ENCODE assay signal across 8 mouse cellular contexts in the genomic region with DNA sequence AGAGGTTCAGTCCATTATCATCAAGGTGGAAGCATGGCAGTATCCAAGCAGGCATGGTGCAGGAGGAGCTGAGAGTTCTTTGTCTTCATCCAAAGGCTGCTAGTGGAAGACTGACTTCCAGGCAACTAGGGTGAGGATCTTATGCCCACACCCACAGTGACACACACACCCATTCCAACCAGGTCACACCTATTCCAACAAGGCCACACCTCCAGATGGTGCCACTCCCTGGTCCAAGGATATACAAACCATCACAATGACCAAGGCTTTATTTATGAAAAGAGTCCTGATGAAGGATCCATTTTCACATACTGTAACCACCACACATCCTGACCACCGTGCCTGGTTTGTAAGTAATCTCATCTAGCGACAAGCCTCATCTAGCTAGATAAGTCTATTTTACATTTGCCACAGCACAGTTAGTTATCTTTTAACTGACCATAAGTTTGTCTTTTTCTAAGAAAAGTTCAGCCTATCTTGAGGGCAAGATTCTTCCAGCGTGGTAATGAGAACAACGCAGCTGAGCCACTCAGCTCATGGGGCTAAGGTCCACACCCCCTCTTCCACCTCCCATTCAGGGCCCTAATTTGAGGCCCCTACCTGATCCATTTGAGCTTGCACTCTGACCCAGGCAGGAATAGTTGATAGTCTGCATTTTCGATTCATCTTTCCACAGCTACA. TPM values are rescaled to one million over a fixed set of nuclear protein-coding genes. Genes with fewer than 3 reads are reported as not detected.
DNase-seq lines count a peak whose midpoint lies in the region; ATAC-seq and TF ChIP-seq lines count a peak whose summit lies in the region.
"Not testable (repeated sequence)": the region's sequence is repeated elsewhere in the genome, so short reads cannot be mapped to it uniquely, and the experiment has no call there.

No protein-coding gene starts in this region.

- H3K79me2 ChIP-seq in MEL (ENCODE audit: control insufficient read depth, insufficient read depth, low read length, poor library complexity) = peaks cover 36% of the 10 kb centered on the region

- TF ChIP-seq RAD21 in MEL (IDR thresholded peaks at IDR 0.05; ENCODE audit: low read depth, low read length) = not testable (repeated sequence)

- H3K4me1 ChIP-seq in MEL (ENCODE audit: control insufficient read depth in 1 of 2, insufficient read depth in 2 of 2, low read length in 2 of 2) = peaks cover 37 to 39% of the 10 kb centered on the region in 2 experiments
- peaks cover 67% of the 10 kb centered on the region for H3K4me1 ChIP-seq in forebrain, embryonic 13.5 days
- H3K4me1 ChIP-seq in kidney, postnatal 0 days (replicated peaks; ENCODE audit: insufficient read depth, low read length) = not testable (repeated sequence)
- peaks cover 96% of the 10 kb centered on the region for H3K4me1 ChIP-seq in liver, embryonic 13.5 days (replicated peaks)
- peaks cover 22% of the 10 kb centered on the region for H3K4me1 ChIP-seq in lung, embryonic 14.5 days (ENCODE audit: insufficient read depth)
- H3K4me1 ChIP-seq in spleen, adult 2 months (ENCODE audit: control insufficient read depth, insufficient read depth, insufficient read length) = peaks cover 22% of the 10 kb centered on the region; the same call in 1 of the 2 replicates

- H3K36me3 ChIP-seq in MEL (ENCODE audit: control insufficient read depth in 1 of 2, insufficient read depth in 2 of 2, low read length in 2 of 2) = peaks cover 0 to 48% of the 10 kb centered on the region in 2 experiments; a peak in 2 of 4 replicates
- not testable (repeated sequence) for H3K36me3 ChIP-seq in forebrain, embryonic 13.5 days (ENCODE audit: poor library complexity, severe bottlenecking); kidney, postnatal 0 days (ENCODE audit: insufficient read depth, low read length); lung, embryonic 14.5 days (ENCODE audit: insufficient read depth); spleen, adult 2 months (ENCODE audit: control insufficient read depth, insufficient read depth, low read length)
- peaks cover 33% of the 10 kb centered on the region for H3K36me3 ChIP-seq in liver, embryonic 13.5 days

- H3K27me3 ChIP-seq in MEL (ENCODE audit: control insufficient read depth in 1 of 2, insufficient read depth in 2 of 2, low read length in 2 of 2); forebrain, embryonic 13.5 days; kidney, postnatal 0 days (ENCODE audit: insufficient read depth, low read length); liver, embryonic 13.5 days; lung, embryonic 14.5 days (ENCODE audit: insufficient read depth, low read length); spleen, adult 2 months (ENCODE audit: control insufficient read depth, insufficient read depth, low read length): not testable (repeated sequence)

- peak overlapping the region; percentile 2; the same call in 1 of the 2 replicates for H3K27ac ChIP-seq in MEL (ENCODE audit: control insufficient read depth, low read depth, low read length)
- H3K27ac ChIP-seq in forebrain, embryonic 13.5 days = peak overlapping the region; percentile 79; the same call in 1 of the 2 replicates
- H3K27ac ChIP-seq in kidney, postnatal 0 days = 0 out of 2 replicates have a peak overlapping the region, but pooled peaks have one; percentile 5
- H3K27ac ChIP-seq in liver, embryonic 13.5 days = peak overlapping the region; percentile 99
- peak overlapping the region; percentile 51; the same call in 1 of the 2 replicates for H3K27ac ChIP-seq in lung, embryonic 14.5 days (ENCODE audit: low read depth)
- H3K27ac ChIP-seq in spleen, adult 2 months (ENCODE audit: insufficient read depth, low read length) = 0 out of 2 replicates have a peak overlapping the region, but pooled peaks have one; percentile 0

- 97% methylated on average over 5 of the region's 5 CpGs for WGBS in forebrain, embryonic 13.5 days
- 87% methylated on average over 5 of the region's 5 CpGs for WGBS in kidney, postnatal 0 days
- WGBS in liver, embryonic 13.5 days (ENCODE audit: insufficient replicate concordance) = 27% methylated on average over 5 of the region's 5 CpGs
- WGBS in lung, embryonic 14.5 days = 92% methylated on average over 5 of the region's 5 CpGs
- 81% methylated on average over 5 of the region's 5 CpGs for WGBS in spleen, adult 2 months

- DNase-seq in MEL (ENCODE audit: low read depth, low spot score); kidney, postnatal 0 days (ENCODE audit: low spot score); lung, embryonic 14.5 days; spleen, adult 2 months (ENCODE audit: low read depth in 1 of 2, low spot score in 2 of 2): not testable (repeated sequence)
- DNase-seq in heart, adult 11 months = peak; percentile 80
- DNase-seq in induced T-regulatory cell, adult 2 months (ENCODE audit: low read depth) = peak; percentile 60
- peak; percentile 31 for DNase-seq in liver, embryonic 13.5 days

- not testable (repeated sequence) for TF ChIP-seq CTCF in MEL (IDR thresholded peaks at IDR 0.05 in 2 of 3, conservative IDR thresholded peaks at IDR 0.05 in 1 of 3; ENCODE audit: control insufficient read depth in 1 of 3, insufficient read depth in 1 of 3, low read depth in 2 of 3, low read length in 3 of 3, poor library complexity in 1 of 3, severe bottlenecking in 1 of 3); kidney, postnatal 0 days (IDR thresholded peaks at IDR 0.05; ENCODE audit: low read depth); lung, embryonic 14.5 days (IDR thresholded peaks at IDR 0.05; ENCODE audit: low read depth); spleen, adult 2 months (IDR thresholded peaks at IDR 0.05; ENCODE audit: extremely low read depth, insufficient read depth, insufficient read length, insufficient replicate concordance)

- not testable (repeated sequence) for H3K4me3 ChIP-seq in MEL (ENCODE audit: control insufficient read depth in 1 of 2, insufficient read depth in 1 of 2, low read depth in 2 of 2, low read length in 2 of 2); forebrain, embryonic 13.5 days; kidney, postnatal 0 days (replicated peaks; ENCODE audit: low read depth, low read length); lung, embryonic 14.5 days (ENCODE audit: low read depth, low read length); spleen, adult 2 months (ENCODE audit: extremely low read depth, insufficient read depth, insufficient read length)
- H3K4me3 ChIP-seq in liver, embryonic 13.5 days (replicated peaks) = peak overlapping the region; percentile 57

- ATAC-seq in forebrain, embryonic 13.5 days; kidney, postnatal 0 days (replicated peaks; ENCODE audit: low FRiP score, low read depth); lung, embryonic 14.5 days (ENCODE audit: insufficient read depth): not testable (repeated sequence)
- ATAC-seq in liver, embryonic 13.5 days (ENCODE audit: low read depth) = peak; percentile 48

- not testable (repeated sequence) for H3K9ac ChIP-seq in MEL (ENCODE audit: control insufficient read depth, low read depth, low read length, poor library complexity, severe bottlenecking); forebrain, embryonic 13.5 days; kidney, postnatal 0 days (ENCODE audit: low read depth, low read length); lung, embryonic 14.5 days
- peak overlapping the region; percentile 97 for H3K9ac ChIP-seq in liver, embryonic 13.5 days

- H3K9me3 ChIP-seq in MEL (replicated peaks; ENCODE audit: insufficient read depth, low read length); forebrain, embryonic 13.5 days (replicated peaks); kidney, postnatal 0 days (replicated peaks; ENCODE audit: low read length); liver, embryonic 13.5 days (replicated peaks); lung, embryonic 14.5 days (ENCODE audit: low read depth, low read length): not testable (repeated sequence)

- not testable (repeated sequence) for TF ChIP-seq POLR2A in MEL (IDR thresholded peaks at IDR 0.05; ENCODE audit: control insufficient read depth in 1 of 2, insufficient read depth in 1 of 2, low read depth in 1 of 2, low read length in 2 of 2, poor library complexity in 1 of 2); spleen, adult 2 months (IDR thresholded peaks at IDR 0.05; ENCODE audit: low read depth, low read length)

- TF ChIP-seq EP300 in MEL (IDR thresholded peaks at IDR 0.05; ENCODE audit: low read depth in 1 of 2, low read length in 2 of 2) = peak in 1 of 2 experiments; percentile 23; a peak in 1 of 4 replicates

- H3K4me2 ChIP-seq in forebrain, embryonic 13.5 days; kidney, postnatal 0 days (ENCODE audit: low read length); lung, embryonic 14.5 days: not testable (repeated sequence)
- peak overlapping the region; percentile 79 for H3K4me2 ChIP-seq in liver, embryonic 13.5 days

RNA-seq across cellular contexts. Expression of a gene that starts 6.1 kb away (rescaled TPM):
- total RNA-seq in MEL (2012; rRNA removed) = 15.0 and 16.4 TPM in 2 replicates
- polyA plus RNA-seq in MEL (2012; ENCODE audit: insufficient read depth in 1 of 2, insufficient read length in 2 of 2, low read depth in 1 of 2, low replicate concordance in 2 of 2, missing spikeins in 1 of 2) = 10 to 100 TPM in 1 of 2 experiments, not detected in 1; 16.1 TPM
- 41.0 and 43.8 TPM in 2 replicates for polyA plus RNA-seq in forebrain, embryonic 13.5 days (2015; fragmentation: Nextera tagmentation; extraction: Ambion mirVana)
- polyA plus RNA-seq in kidney, postnatal 0 days (2015; fragmentation: Nextera tagmentation; extraction: Ambion mirVana) = 9.3 and 10.9 TPM in 2 replicates
- polyA plus RNA-seq in liver, embryonic 13.5 days (2015; fragmentation: Nextera tagmentation; extraction: Ambion mirVana) = 30.9 and 38.0 TPM in 2 replicates
- 29.9 and 35.0 TPM in 2 replicates for polyA plus RNA-seq in lung, embryonic 14.5 days (2014; fragmentation: Nextera tagmentation; extraction: Ambion mirVana)
- 12.5 and 13.2 TPM in 2 replicates for polyA plus RNA-seq in spleen, adult 2 months (2012; rRNA removed)

RNA-seq across cellular contexts. Expression of a gene that starts 32.5 kb away (rescaled TPM):
- total RNA-seq in MEL (2012; rRNA removed) = 502 and 524 TPM in 2 replicates
- 100 to 1,000 TPM in 1 of 2 experiments, not detected in 1; 469 TPM for polyA plus RNA-seq in MEL (2012; ENCODE audit: insufficient read depth in 1 of 2, insufficient read length in 2 of 2, low read depth in 1 of 2, low replicate concordance in 2 of 2, missing spikeins in 1 of 2)
- 470 and 585 TPM in 2 replicates for polyA plus RNA-seq in forebrain, embryonic 13.5 days (2015; fragmentation: Nextera tagmentation; extraction: Ambion mirVana)
- polyA plus RNA-seq in kidney, postnatal 0 days (2015; fragmentation: Nextera tagmentation; extraction: Ambion mirVana) = 811 and 895 TPM in 2 replicates
- 702 and 803 TPM in 2 replicates for polyA plus RNA-seq in liver, embryonic 13.5 days (2015; fragmentation: Nextera tagmentation; extraction: Ambion mirVana)
- polyA plus RNA-seq in lung, embryonic 14.5 days (2014; fragmentation: Nextera tagmentation; extraction: Ambion mirVana) = 656 and 719 TPM in 2 replicates
- polyA plus RNA-seq in spleen, adult 2 months (2012; rRNA removed) = 11.4 and 13.3 TPM in 2 replicates

Comparison
In these comparisons a context has a peak if more than half of its experiments do, and no peak if none do; other contexts are left out.
1. H3K27ac ChIP-seq: peak in every context shown above with its lines; median percentile 99 in liver, embryonic 13.5 days; 79 in forebrain, embryonic 13.5 days; 51 in lung, embryonic 14.5 days; 5 in kidney, postnatal 0 days; 2 in MEL; 0 in spleen, adult 2 months.
2. RNA of a gene that starts 32.5 kb away (polyA plus RNA-seq): 811 to 895 TPM in kidney, postnatal 0 days, 702 to 803 TPM in liver, embryonic 13.5 days, 656 to 719 TPM in lung, embryonic 14.5 days, 470 to 585 TPM in forebrain, embryonic 13.5 days and 469 TPM in MEL; 11.4 to 13.3 TPM in spleen, adult 2 months; every median in the first group is over 10 times any median in the second.